ENCODE assay signal across 21 mouse cellular contexts in the genomic region with DNA sequence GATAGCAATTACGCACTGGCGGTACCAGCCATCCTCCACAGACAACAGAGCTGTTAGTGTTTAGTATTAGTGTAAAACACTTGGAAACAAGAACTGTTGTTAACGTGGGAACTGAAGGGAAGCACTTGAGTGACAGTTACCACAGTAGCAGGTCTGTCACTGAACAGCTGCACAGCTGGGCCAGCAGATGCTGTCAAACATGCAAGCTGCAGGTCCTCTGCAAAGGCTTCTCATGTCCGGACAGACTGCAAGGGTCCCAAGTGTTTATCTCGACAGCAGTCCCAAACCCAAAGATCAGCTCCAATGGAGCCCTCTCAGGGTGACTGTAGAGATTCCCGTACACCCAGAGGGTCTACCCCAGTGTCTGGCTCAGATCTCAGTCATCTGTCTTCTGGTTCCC. TPM values are rescaled to one million over a fixed set of nuclear protein-coding genes. Genes with fewer than 3 reads are reported as not detected.
"Had no signal": no experiment of that assay in that cellular context is flagged by ENCODE, and none has a peak within 500 bp of the region (broad histone marks: within the 10 kb centered on the region; RNA-seq: fewer than 3 reads in every experiment).

No protein-coding gene starts in this region.

- H3K9me3 ChIP-seq: limb, embryonic 12.5 days; lung, embryonic 15.5 days; midbrain, embryonic 13.5 days had no signal

- H3K9ac ChIP-seq: limb, embryonic 12.5 days; lung, embryonic 15.5 days; midbrain, embryonic 13.5 days had no signal

- H3K27ac ChIP-seq: kidney, postnatal 0 days; limb, embryonic 12.5 days; lung, embryonic 15.5 days; macrophage; midbrain, embryonic 13.5 days; stomach, postnatal 0 days had no signal

- H3K4me2 ChIP-seq: limb, embryonic 12.5 days; lung, embryonic 15.5 days; midbrain, embryonic 13.5 days had no signal

- ATAC-seq: midbrain, embryonic 13.5 days had no signal

- H3K4me3 ChIP-seq: limb, embryonic 12.5 days; lung, embryonic 15.5 days; midbrain, embryonic 13.5 days had no signal

- H3K27me3 ChIP-seq: limb, embryonic 12.5 days; lung, embryonic 15.5 days; midbrain, embryonic 13.5 days had no signal

- H3K4me1 ChIP-seq: limb, embryonic 12.5 days; lung, embryonic 15.5 days had no signal

- DNase-seq: kidney, adult 11 months; kidney, adult 9 months; kidney, postnatal 36 days; layer of hippocampus, adult 9-11 months; layer of hippocampus, postnatal 36 days; lung, postnatal 14 days; right cerebral cortex, adult 18-20 months; right cerebral cortex, postnatal 25 days had no signal

RNA-seq across cellular contexts. Expression of a gene that starts 41.7 kb away (rescaled TPM):
- total RNA-seq: layer of hippocampus, adult 18-20 months; layer of hippocampus, postnatal 36 days; left cerebral cortex, adult 8-10 months; left cerebral cortex, postnatal 36 days; liver, adult 2 months; midbrain, postnatal 0 days had no signal
- polyA plus RNA-seq: kidney, postnatal 0 days; limb, embryonic 12.5 days; liver, adult 2 months; liver, embryonic 16.5 days; lung, embryonic 15.5 days; macrophage; midbrain, postnatal 0 days; neural tube, embryonic 14.5 days; stomach, postnatal 0 days had no signal

RNA-seq across cellular contexts. Expression of a gene that starts 42.3 kb away (rescaled TPM):
- total RNA-seq: liver, adult 2 months had no signal
- polyA plus RNA-seq: liver, adult 2 months; liver, embryonic 16.5 days; macrophage had no signal
